Mouse (Mus musculus): ENCODE data around the gene Htr6.

GRCm38 (mm10) chr4:139054300-139054923 lies 21.0 kb downstream of the Htr6 start:
- TF ChIP-seq CTCF (IDR thresholded peaks at IDR 0.05; ENCODE audit: borderline replicate concordance, control insufficient read depth, extremely low read depth, insufficient read depth, low read length, poor library complexity), result no peak
- no peak for TF ChIP-seq POLR2A (IDR thresholded peaks at IDR 0.05; ENCODE audit: control insufficient read depth, extremely low read depth, insufficient read depth, low read length, poor library complexity)
